Mouse (Mus musculus): ENCODE results near the gene Celf1.

- no peak for TF ChIP-seq GATA1 (IDR thresholded peaks at IDR 0.05; ENCODE audit: borderline replicate concordance, low read length)
- no peak for TF ChIP-seq FLI1 (IDR thresholded peaks at IDR 0.05; ENCODE audit: low read length)
These were observed 28.5 kb upstream of the Celf1 start for GRCm38 (mm10) chr2:90911668-90912067.

Data from megakaryocyte, embryonic 14.5 days (primary cell).